Mouse (Mus musculus) forebrain, embryonic 10.5 days (tissue): ENCODE data around the gene Isg20. TPM values are rescaled to one million over a fixed set of nuclear protein-coding genes. Genes with fewer than 3 reads are reported as not detected.

Experiments
- DNase-seq: peaks from one replicate; pipeline ENCODE4 v3.0.0-alpha.2; 2017; ENCODE audit warnings: low spot score; ENCODE audit errors: extremely low spot score
- H3K27ac ChIP-seq: fragments of 300-500 bp; sonication (generic); 2 replicates; pipeline ENCODE4 v1.5.1; 2016; ENCODE audit warnings: mild to moderate bottlenecking
- H3K27me3 ChIP-seq: fragments of 300-500 bp; sonication (generic); 2 replicates; pipeline ENCODE4 v1.6.1; 2016; ENCODE audit warnings: mild to moderate bottlenecking; ENCODE audit not compliant: poor library complexity, severe bottlenecking
- H3K36me3 ChIP-seq: fragments of 300-500 bp; sonication (generic); replicated peaks from 2 replicates; pipeline ENCODE4 v1.6.1; 2016; ENCODE audit warnings: mild to moderate bottlenecking, moderate library complexity
- H3K4me1 ChIP-seq: fragments of 300-500 bp; sonication (generic); 2 replicates; pipeline ENCODE4 v1.6.1; 2016
- H3K4me3 ChIP-seq: fragments of 300-500 bp; sonication (generic); 2 replicates; pipeline ENCODE4 v1.5.1; 2016; ENCODE audit warnings: mild to moderate bottlenecking, moderate library complexity
- H3K9me3 ChIP-seq: fragments of 300-500 bp; sonication (generic); 2 replicates; pipeline ENCODE4 v1.6.1; 2016; ENCODE audit warnings: mild to moderate bottlenecking, moderate library complexity
- WGBS: fragments of 180-500 bp; shearing (Covaris S2); methylation state at CpG from one replicate; pipeline ENCODE4 v1.1.7; 2016; 5-methylcytosine and 5-hydroxymethylcytosine counted together
- polyA plus RNA-seq: library from polyadenylated mRNA; unstranded; fragments of >200 nt; fragmentation: Nextera tagmentation; extraction: Ambion mirVana; gene quantifications from 2 replicates; pipeline ENCODE4 v1.2.1, GENCODE M21; 2016

Isg20 gene
- polyA plus RNA-seq, 1 experiment from 2014 or later, result 0.40 TPM

DNA sequence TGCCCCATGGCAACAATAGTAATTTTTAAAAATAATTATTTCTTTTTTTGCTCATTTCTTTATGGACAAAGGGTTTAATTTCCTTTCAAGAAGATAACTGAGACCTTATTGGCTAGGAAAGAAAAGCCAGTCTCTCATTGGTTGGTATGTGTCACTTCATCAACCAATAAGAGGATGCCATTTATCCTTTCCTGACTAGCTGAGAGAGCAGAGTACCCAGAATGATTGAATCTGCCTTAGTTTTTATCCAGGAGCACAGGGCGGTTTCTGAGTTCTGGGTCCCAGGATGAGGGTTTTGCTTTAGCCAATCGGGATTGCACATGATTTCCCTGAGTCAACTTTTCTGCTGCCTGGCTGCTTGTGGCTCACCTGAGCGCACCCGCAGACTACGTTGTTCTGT is 27.8 kb upstream of the Isg20 start:
- H3K27me3 ChIP-seq, result peaks cover 81% of the 10 kb centered on the region
- DNase-seq, result no peak
- no peaks in the 10 kb centered on the region for H3K36me3 ChIP-seq
- peaks cover 93% of the 10 kb centered on the region for H3K4me1 ChIP-seq
- peak overlapping the region; percentile 34; the same call in 1 of the 2 replicates for H3K4me3 ChIP-seq
- WGBS, result 86% methylated on average over 5 of the region's 5 CpGs
- peak overlapping the region; percentile 82 for H3K27ac ChIP-seq
- H3K9me3 ChIP-seq, result no peaks in the 10 kb centered on the region

DNA sequence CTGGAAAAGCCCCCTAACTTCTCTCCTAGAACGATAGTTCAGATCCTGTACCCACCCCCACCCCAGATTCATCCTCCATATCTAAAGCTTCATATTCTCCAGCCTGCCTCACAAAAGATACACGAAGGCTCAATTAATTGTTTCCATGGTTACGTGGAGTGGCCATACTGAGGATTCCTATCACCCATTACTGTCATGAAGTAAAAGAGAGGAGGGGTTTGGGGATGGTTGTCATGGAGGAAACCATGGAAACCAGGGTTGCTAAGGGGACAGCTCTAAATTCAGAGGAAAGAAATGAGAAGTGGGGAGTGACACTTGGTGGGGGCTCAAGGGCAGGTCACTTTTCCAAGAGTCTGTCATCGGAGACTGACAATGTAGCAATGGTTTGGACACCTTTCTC is 26.7 kb upstream of the Isg20 start:
- Histone ChIP-seq H3K27ac (peak overlapping the region; percentile 82), H3K9me3 (no peaks in the 10 kb centered on the region), H3K4me3 (peak overlapping the region; percentile 34), H3K36me3 (no peaks in the 10 kb centered on the region), H3K4me1 (peaks cover 82% of the 10 kb centered on the region), H3K27me3 (peaks cover 70% of the 10 kb centered on the region)
- DNase-seq, result no peak
- 60% methylated on average over 4 of the region's 4 CpGs for WGBS

DNA sequence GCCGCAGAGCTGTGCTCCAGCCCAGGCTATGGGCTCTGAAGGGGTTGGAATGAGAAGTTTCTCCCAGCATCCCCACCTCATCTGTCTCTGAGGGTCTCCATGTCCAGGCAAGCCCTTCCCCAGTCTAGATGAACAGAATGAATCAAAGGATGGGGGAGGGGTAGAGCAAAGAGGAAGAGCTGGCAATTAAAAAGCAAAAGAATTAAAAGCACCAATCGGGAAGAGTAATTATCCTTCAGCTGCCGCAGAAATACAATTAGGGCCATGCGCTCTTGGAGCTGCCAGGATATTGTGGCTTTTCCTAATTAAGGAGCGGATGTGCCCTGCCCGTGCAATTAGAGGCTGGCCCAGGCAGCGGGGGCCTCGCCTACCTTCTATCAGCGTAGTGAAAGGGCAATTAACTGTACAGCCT is 25.8 kb upstream of the Isg20 start:
- Histone ChIP-seq H3K36me3 (no peaks in the 10 kb centered on the region), H3K27me3 (peaks cover 61% of the 10 kb centered on the region), H3K9me3 (no peaks in the 10 kb centered on the region), H3K4me3 (peak overlapping the region; percentile 34), H3K4me1 (peaks cover 73% of the 10 kb centered on the region), H3K27ac (peak overlapping the region; percentile 82)
- 25% methylated on average over 9 of the region's 9 CpGs for WGBS
- peak; percentile 68 for DNase-seq

DNA sequence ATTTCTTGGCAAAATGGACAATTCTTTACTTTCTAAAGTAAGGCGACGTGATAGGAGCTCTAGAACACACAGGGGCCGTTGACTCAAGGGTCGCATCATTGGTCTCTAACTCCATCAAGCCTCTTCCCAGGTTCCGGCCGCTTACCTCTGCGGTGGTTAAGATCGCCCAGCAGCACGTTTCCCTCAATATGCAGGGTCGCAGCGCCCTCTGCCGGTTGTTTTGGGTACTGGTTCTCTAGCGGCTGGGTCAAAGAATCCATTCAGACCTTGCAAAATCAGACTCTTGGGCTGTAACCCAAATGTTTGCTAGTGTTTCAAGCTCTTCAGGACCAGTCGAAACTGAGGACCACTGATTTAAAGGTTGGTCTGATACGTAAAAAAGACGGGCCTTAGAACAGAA is 22.6 kb upstream of the Isg20 start:
- Histone ChIP-seq H3K4me1 (peaks cover 48% of the 10 kb centered on the region), H3K4me3 (no peak overlapping the region), H3K9me3 (no peaks in the 10 kb centered on the region), H3K27me3 (peaks cover 36% of the 10 kb centered on the region), H3K36me3 (no peaks in the 10 kb centered on the region), H3K27ac (no peak overlapping the region)
- WGBS, result 4% methylated on average over 16 of the region's 16 CpGs
- peak; percentile 91 for DNase-seq

GRCm38 (mm10) chr7:78893917-78894316 is 19.3 kb upstream of the Isg20 start:
- Histone ChIP-seq H3K27me3 (peaks cover 15% of the 10 kb centered on the region), H3K27ac (no peak overlapping the region), H3K4me1 (peaks cover 33% of the 10 kb centered on the region), H3K36me3 (peaks cover 17% of the 10 kb centered on the region), H3K9me3 (no peaks in the 10 kb centered on the region), H3K4me3 (no peak overlapping the region)
- 88% methylated on average over 10 of the region's 10 CpGs for WGBS
- DNase-seq, result no peak

DNA sequence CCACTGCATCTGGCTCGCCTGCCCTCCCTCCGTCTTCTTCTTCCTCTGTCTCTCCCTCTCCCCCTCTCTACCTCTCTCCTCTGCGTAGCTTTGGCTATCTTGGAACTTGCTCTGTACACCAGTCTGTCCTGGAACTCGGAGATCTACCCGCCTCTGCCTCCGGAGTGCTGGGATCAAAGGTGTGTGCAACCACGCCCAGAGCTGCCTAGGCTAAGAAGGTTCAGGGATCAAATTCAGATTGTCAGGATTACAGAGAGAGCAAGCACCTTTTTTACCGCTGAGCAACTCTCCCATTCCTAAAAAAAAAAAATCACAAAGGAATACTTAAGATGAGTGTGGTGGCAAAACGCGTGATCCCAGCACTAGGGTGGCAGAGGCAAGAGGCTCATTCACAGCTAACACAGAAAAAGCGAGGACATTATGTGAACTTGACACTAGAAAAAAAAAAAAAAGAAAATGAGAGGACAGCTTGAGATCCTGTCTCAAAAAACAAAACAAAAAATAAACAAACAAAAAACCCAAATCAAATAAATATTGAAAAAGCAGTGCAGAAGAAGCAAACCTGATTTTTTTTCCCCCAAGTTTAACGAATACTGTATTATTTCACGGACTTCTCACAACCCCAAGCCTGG is 18.1 kb upstream of the Isg20 start:
- DNase-seq, result no peak
- WGBS, result 62% methylated on average over 13 of the region's 13 CpGs
- H3K4me3 ChIP-seq, result peak overlapping the region; percentile 92
- peaks cover 17% of the 10 kb centered on the region for H3K36me3 ChIP-seq
- peaks cover 3% of the 10 kb centered on the region for H3K27me3 ChIP-seq
- peak overlapping the region; percentile 92 for H3K27ac ChIP-seq
- H3K9me3 ChIP-seq, result no peaks in the 10 kb centered on the region
- peaks cover 23% of the 10 kb centered on the region for H3K4me1 ChIP-seq

DNA sequence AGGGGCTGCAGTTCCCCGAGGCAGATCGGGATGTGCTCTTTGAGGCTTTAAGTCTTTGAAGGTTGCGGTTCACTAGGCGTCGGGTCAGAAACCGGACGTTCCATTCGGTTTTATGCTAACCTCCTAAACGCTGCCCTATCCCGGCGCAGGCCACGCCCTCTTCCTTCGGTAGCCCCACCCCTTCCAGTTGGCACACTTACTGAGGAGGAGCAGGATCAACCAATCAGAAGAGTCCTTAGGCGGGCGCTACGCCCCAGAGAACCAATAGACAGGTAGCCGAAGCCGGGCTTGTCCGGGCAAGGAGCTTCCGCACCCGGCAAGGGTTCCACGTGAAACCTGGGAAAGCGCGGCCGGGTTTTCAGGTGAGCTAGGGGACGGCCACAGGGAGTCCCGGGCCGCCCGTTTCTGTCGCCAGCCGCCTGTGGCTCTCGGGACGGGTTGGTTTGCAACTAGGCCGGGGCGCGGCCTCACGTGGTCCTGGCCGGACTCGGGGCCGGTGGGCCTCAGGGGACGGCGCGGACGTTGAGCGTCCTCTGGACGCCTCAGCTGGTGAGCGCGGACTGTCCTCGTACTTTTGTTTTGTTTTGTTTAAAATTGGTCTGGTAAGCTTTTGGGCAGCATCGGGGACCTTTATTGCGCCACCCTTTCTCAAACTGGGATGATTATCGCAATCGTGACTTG is 17.4 kb upstream of the Isg20 start, which contains the start of gene Aen:
Gene Aen (plus strand): TSS at position 202 of the 681 bp plus-strand sequence.
- WGBS, result under 1% methylated on average over 53 of the region's 53 CpGs
- peak within 1 kb of the TSS; percentile 92 for H3K27ac ChIP-seq

GRCm38 (mm10) chr7:78897567-78897966 is 15.7 kb upstream of the Isg20 start:
- WGBS, result 95% methylated on average over 3 of the region's 3 CpGs
- no peak for DNase-seq

More for the DNA sequence above, 17.4 kb upstream of the Isg20 start, which contains the start of gene Aen:
- peak; percentile 96 for DNase-seq
- no peaks in the 10 kb centered on the region for H3K9me3 ChIP-seq
- peaks cover 17% of the 10 kb centered on the region for H3K36me3 ChIP-seq
- peaks cover 23% of the 10 kb centered on the region for H3K4me1 ChIP-seq
- H3K27me3 ChIP-seq, result no peaks in the 10 kb centered on the region
- peak within 1 kb of the TSS; percentile 92 for H3K4me3 ChIP-seq

GRCm38 (mm10) chr7:78903174-78903870 is 9.9 kb upstream of the Isg20 start:
- Histone ChIP-seq H3K9me3 (no peaks in the 10 kb centered on the region), H3K4me1 (no peaks in the 10 kb centered on the region), H3K4me3 (no peak overlapping the region), H3K27ac (no peak overlapping the region), H3K27me3 (no peaks in the 10 kb centered on the region), H3K36me3 (peaks cover 65% of the 10 kb centered on the region)
- no peak for DNase-seq
- 94% methylated on average over 6 of the region's 6 CpGs for WGBS

More at GRCm38 (mm10) chr7:78897567-78897966, 15.7 kb upstream of the Isg20 start:
- no peaks in the 10 kb centered on the region for H3K27me3 ChIP-seq
- no peaks in the 10 kb centered on the region for H3K9me3 ChIP-seq
- no peak overlapping the region for H3K27ac ChIP-seq
- peaks cover 27% of the 10 kb centered on the region for H3K36me3 ChIP-seq
- peak overlapping the region; percentile 92; the same call in 1 of the 2 replicates for H3K4me3 ChIP-seq
- H3K4me1 ChIP-seq, result peaks cover 23% of the 10 kb centered on the region

DNA sequence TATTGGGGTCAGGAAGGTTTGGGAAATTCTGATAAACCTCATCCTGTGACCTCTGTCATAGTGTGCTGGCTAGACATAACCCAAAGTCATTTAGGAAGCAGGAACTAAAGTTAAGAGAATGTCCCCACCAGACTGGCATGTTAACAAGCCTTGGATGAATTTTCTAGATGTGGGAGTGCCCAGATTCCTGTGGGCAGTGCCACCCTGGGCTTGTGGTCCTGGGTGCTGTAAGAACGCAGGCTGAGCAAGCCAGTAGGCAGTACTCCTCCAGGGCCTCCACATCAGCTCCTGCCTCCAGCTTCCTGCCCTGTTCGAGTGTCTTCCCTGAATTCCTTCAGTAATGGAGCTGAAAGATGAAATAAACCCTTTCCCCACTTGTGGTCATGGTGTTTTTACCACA is 9.0 kb upstream of the Isg20 start:
- H3K36me3 ChIP-seq, result peaks cover 68% of the 10 kb centered on the region
- 87% methylated on average over 2 of the region's 2 CpGs for WGBS
- no peak for DNase-seq

DNA sequence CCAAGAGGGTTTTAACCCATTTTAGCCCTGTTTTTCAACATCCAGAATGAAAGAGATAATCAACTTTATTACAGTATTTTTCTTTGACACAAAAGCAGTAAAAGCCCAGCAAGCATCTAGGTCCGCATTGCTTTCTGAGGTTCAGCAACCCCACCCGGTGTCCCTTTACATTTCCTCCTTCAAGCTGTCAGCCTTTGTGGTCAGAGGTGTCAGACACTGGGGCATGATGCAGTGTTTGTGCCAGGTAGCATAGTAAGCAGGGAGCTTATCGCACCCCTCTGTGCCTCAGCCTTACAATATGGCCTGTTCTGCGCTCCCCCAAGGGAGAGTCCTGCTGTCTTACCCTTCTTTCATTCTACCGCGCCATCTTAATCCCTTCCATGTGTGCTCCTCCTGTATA is 4.2 kb upstream of the Isg20 start:
- DNase-seq, result no peak

More for the DNA sequence above, 9.0 kb upstream of the Isg20 start:
- Histone ChIP-seq H3K27ac (no peak overlapping the region), H3K4me1 (no peaks in the 10 kb centered on the region), H3K27me3 (no peaks in the 10 kb centered on the region), H3K4me3 (no peak overlapping the region), H3K9me3 (no peaks in the 10 kb centered on the region)

GRCm38 (mm10) chr7:78910336-78911098 is 2.7 kb upstream of the Isg20 start:
- Histone ChIP-seq H3K9me3 (no peaks in the 10 kb centered on the region), H3K36me3 (peaks cover 39% of the 10 kb centered on the region), H3K4me3 (no peak overlapping the region), H3K27me3 (no peaks in the 10 kb centered on the region), H3K4me1 (peaks cover 28% of the 10 kb centered on the region), H3K27ac (no peak overlapping the region)
- 46% methylated on average over 6 of the region's 6 CpGs for WGBS
- no peak for DNase-seq

More for the DNA sequence above, 4.2 kb upstream of the Isg20 start:
- H3K36me3 ChIP-seq, result peaks cover 54% of the 10 kb centered on the region
- WGBS, result 95% methylated on average over 6 of the region's 6 CpGs
- no peak overlapping the region for H3K4me3 ChIP-seq
- H3K27me3 ChIP-seq, result no peaks in the 10 kb centered on the region
- H3K4me1 ChIP-seq, result peaks cover 26% of the 10 kb centered on the region
- H3K9me3 ChIP-seq, result no peaks in the 10 kb centered on the region
- H3K27ac ChIP-seq, result no peak overlapping the region
